Mouse (Mus musculus) urinary bladder, postnatal 10 days (tissue): ENCODE measurements around the gene Gimap5.
A peak's percentile ranks its signal among the peaks of the same experiment; 100 is the strongest.

Source experiments
- DNase-seq: peaks from one replicate; pipeline ENCODE4 v3.0.0; 2022; ENCODE audit warnings: low spot score

Gimap5 gene

DNA sequence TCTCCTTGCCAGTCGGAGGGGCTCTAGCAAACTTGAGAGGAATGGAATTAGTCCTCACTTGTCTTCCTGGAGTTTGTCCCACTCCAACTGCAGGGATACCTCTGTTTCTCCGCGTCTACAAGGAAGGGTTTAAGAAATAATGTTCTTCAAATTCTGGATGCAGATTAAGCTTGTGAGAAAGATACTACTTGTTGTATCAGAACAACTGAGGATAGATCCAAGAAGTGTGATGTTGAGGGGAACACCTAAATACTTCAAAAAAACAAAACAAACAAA lies 6.3 kb upstream of the Gimap5 start:
- DNase-seq: no peak

DNA sequence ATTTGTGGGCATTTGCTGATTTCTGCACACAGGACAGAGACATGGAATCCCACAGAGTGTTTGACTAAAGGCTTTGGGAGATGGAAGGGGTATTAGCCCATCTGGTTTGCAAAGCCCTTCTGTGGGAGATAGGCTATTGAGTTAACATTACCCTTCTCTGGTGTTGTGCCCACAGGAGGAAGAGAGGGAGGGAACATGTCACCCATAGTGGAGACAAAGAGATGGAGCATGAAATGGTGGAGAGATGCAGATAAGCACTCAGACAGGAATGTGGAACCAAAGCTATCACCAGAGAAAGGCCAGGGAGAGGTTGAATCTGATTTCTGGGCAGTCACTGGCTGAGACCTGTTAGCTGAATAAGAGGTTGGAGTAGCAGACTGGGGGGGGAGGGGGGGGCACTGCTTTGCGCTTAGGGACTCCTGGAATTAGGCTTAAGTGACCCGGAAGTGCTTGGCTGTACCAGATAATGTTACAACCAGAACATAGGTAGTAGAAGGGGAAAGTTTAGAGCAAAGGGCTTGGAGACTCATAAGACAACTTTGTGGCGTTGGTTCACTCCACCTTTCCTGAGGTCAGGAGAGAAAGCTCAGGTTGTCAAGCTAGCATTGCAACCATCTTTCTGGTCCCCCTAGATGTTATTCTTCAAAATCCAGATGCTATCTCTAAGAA lies 5.4 kb upstream of the Gimap5 start:
- DNase-seq: no peak

DNA sequence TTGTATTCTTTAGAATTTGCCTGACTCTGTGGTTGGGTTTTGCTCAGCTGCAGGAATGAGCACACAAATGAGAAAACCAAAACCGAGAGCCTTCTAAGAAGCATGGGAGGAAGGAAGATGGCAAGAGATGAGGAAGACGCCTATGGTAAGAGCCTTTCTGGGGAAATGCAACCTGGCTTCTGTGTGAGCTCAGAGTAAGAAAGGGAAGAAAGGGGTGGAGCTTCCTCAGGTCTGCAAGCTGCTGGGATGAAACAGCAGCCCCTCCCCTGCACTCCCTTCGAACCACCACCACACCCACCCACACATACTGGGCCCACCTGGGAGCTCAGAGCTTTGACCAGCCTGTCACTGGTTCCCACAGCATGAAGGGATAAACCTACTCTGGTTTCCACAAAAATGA lies 4.7 kb upstream of the Gimap5 start:
- DNase-seq: no peak

DNA sequence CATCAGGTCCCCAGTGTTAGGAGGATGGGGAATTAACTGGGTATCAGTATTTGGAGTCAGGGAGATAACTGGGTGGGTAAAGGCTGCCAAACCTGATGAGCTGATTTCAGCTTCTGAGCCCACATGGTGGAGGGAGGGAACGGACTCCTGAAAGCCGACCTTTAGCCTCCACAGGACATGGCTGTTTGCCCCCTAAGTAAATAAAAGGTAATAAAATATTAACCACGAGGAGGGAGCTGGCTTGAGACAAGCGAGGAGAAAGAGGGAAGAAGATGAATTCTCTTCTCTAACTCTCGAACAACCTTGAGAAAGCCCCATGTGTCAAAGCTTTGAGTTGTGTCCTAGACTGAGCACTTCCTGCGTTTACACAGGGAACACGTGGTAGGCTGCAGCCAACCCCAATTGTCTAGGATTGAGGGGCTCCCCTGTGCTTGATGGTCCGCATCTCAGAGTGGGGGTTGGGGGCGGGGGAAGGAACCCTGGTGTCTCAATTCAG lies 4.2 kb upstream of the Gimap5 start:
- DNase-seq: no peak

DNA sequence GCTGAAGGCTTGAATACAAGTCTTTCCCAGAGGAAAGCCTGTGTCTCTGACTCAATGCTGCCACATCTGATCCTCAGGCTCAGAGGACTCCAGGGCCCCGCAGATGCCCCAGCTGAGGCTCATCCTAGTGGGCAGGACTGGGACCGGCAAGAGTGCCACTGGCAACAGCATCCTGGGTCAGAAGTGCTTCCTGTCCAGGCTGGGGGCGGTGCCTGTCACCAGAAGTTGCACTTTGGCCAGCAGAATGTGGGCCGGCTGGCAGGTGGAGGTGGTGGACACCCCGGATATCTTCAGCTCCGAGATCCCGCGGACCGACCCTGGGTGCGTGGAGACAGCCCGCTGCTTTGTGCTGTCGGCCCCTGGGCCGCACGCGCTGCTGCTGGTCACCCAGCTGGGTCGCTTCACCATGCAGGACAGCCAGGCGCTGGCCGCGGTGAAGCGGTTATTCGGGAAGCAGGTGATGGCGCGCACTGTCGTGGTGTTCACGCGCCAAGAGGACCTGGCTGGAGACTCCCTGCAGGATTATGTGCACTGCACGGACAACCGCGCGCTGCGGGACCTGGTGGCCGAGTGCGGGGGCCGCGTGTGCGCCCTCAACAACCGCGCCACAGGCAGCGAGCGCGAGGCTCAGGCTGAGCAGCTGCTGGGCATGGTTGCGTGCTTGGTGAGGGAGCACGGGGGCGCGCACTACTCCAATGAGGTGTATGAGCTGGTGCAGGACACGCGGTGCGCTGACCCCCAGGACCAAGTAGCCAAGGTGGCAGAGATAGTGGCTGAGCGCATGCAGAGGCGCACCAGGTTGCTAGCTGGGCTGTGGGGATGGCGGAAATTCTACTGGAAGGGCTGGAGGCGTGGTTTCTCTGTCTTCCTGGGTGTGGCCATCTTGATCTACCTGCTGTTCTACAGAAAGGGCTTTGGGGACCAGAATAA lies 3.3 kb upstream of the Gimap5 start:
- no peak for DNase-seq

DNA sequence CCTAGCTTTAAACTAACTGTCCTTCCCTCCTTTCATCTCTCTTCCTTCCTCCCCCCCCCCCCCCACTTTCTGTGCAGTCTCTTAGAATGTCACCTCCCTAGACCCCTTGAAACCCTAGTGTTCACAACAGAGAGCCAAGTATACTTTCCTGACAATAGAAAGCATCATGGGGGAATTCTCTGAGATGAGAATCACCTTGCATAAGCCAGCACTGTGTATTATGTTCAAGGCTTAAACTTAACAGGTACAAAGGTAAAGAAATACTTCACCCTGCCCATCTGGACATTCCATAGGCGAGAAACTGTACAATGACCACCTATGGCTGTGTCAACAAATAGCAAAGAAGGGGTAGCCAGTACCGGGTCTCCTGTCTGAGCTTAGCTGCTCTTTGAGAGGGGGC lies 507 bp upstream of the Gimap5 start:
- no peak for DNase-seq

DNA sequence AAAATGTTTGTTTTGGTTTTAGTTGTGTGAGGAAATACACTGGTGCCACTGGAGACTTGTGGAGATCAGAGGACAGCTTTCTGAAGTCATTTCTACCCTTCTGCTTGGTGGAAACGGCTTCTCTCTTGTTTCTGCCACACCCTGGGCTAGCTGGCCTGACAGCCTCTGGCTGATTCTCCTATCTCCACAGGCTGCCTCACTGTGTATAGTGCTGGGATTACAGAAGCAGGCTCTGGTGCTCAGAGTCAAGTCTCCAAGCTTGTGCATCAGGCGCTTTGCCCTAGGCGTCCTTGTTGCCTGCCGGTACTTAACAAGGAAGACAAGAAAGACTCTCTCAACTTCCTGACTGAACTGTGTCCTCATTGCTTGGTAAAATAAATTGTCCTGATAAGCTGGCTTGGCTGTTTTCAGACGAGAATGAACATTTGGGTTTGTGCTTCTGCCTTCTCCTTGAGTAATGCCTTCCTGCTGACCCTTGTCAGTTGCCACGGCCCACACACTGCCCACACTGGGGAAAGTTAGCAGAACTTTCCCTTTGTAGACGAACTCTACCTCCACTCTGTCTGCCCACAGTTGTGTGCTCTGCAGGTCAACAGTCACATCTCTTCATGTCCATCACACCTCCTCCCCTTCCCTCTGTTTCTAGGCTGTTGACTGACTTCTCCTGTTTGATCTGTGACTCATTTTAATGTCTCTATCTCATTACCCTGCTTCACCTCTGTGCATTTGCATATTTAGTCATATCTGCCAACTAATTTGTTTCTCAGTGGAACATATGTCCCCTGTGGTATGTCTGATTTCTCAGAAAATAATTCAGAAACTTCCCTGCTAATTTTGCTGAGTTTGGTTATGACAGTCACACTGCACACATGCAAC lies 1.3 kb downstream of the Gimap5 start:
- DNase-seq: no peak

DNA sequence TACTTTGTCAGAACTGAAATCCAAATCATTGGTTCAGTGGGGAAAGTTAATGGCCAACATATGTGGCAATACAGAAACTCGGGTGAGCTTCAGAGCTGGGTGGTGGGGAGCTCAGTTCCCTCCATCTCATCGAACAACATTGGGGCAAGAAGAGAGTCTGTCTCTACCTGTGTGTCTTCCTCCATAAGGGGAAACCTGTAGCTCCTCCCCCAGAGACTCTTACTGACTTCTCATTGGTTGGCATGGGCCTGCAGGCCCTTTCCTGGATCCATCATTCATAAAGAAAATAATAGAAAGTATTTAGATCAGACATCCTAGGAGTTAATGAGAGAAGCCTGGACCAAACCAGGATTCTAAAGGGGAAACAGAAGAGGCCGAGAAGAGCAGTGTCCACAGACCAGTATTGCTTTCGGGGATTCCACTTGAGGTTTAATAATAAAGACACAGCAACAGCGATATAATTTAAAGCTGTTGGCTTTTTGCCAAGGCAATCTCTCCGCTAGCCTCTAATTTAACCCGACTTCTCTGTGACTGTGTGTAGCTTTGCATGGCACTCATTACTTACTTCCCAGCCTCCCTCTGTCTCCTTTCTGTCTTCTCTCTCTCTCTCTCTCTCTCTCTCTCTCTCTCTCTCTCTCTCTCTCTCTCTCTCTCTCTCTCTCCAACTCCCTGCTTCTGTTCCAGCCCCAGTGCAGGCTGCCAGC lies 17.7 kb downstream of the Gimap5 start:
- DNase-seq: no peak

DNA sequence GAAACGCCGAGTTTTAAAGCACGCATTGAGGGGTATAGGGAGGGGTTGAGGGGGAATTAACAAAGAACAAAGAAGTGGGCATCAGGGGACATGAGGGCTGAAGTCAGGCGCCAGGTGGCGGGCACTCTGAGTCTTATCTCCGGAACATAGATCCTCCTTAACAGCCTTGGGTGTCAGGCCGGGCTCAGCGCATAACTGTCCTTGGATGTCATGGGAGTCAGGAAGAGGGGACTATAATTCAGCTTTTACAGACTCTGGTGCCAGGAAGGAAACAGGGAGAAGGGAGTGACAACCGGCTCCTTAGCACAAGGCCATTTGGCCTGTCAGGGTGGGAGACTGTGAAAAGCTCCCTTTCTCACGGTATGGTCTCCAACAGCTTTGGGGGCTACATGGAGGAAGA lies 18.5 kb downstream of the Gimap5 start:
- DNase-seq: no peak

DNA sequence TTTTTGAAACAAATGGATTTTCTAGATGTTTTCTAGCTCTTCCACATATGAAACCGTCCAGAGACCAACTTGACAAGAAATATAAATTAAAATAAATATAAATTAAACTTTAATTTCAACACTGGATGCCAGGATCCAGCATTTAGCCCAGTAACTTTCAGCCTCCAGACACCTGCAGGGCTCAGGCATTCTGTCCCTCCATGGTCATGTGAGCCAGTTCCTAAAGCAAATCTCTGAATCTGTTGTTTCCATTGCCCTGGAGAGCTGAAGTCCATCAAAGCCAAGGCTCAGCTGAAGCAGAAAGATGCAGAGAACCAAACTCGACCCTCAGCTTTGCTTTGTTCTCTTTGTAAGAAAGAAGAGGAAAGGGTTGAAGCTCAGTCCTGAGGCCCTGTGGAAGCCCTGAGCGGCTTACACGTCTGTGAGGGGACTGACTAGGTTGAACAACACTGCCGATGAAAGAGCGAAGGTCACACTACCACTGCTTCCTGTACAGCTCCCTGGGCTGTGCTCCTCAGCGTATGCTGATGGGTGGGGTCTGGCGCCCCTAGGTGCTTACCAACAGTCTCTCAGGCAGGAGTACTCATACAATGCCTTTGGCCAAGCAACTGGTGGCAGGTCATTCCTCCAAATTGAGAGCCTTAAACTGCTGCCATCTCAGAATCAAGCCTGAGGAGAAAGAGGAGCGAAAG lies 22.3 kb downstream of the Gimap5 start:
- no peak for DNase-seq

DNA sequence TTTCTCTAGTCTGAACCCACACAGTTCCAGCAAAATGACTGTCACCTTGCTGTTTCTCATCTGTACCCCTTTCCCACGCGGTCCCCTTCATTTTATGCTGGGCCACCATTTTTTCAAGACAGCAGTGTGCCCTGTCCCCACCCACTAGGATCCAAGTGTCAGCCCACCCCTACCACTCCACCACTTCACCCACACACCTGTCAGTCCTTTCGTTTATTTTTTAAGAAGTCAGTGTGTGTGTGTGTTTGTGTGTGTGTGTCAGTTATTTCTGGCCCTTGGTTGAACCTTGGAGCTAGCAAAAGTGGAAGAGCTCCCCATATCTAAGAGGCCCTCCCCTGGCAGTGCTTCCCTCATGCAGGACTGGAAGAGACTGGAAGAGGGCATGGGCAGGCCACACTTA lies 22.9 kb downstream of the Gimap5 start:
- DNase-seq: no peak

DNA sequence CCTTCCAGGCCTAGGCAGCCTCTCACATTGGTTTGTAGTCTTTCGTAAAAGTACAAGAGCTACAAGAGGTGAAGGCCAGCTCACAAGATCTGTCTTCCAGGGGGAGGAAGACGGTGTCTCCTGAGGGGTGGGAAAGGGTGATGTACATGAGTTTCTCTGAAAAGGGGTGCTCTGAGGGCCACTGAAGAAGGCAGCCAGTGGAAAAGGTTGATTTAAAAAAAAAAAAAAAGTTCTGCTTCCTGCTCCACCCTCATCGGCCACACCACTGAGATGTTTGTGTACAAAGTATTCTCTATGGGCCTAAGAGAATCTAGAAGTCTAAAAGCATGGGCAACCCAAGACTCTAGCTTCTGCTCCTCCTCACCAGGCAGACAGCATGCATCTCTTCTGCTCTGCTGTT lies 24.7 kb downstream of the Gimap5 start, which contains the start of gene Gimap3:
TSS of gene Gimap3 (minus strand) at position 156 of the 400 bp plus-strand sequence.
- no peak for DNase-seq

DNA sequence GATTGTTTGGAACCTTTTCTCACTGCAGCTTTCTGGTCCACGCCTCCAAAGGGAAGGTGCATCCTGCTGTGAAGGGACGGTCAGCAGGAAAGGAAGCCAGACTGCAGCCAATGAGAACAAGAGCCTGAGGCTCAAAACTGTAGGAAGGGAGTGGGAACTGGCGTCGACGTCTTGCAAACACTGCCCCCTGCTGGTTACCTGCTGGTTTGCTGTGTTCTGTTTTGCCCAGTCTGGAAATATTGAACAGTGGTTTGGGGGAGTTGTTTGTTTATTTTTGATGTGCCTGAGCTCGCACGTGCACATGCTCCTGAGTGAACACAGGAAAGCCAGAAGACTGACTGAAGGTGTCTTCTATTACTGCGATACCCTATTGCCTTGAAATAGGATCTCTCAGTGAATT lies 26.0 kb downstream of the Gimap5 start:
- peak; percentile 49 for DNase-seq

DNA sequence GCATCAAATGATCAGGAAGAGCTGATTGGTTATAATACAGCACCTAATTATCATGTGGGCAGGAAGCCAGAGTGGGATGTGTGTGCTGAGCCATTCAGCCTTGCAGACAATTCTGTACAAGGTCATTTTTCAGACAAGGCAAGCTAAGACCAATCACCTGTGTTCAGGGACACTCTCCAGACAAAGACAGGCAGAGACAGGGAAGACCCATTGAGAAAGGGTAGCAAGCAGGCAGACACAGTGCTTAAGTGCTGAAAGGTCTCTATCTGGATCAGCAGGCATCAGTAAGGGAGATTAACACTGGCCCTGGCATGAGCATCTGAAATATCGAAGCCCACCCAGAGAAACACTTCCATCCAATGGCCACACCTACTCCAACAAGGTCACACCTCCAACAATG lies 38.4 kb downstream of the Gimap5 start:
- DNase-seq: no peak

DNA sequence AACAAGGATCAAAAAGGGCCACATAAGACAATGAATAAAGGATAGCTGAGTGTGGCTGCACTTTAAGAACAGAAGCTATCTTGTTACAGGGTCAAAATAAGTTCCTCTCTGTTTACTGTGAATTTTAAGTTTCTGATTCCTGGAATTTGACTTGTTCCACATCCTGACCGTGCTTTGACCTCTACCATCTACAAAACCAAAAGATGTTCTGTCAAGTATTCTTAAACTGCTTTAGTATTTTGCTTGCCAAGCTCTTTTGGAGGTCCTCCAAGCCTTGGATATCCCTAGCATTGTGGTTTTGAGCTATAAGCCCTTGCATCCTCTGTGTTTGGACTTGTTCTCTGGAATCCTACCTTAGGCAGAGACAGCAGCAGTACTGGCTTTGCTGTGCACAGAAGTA lies 39.2 kb downstream of the Gimap5 start:
- DNase-seq: no peak

DNA sequence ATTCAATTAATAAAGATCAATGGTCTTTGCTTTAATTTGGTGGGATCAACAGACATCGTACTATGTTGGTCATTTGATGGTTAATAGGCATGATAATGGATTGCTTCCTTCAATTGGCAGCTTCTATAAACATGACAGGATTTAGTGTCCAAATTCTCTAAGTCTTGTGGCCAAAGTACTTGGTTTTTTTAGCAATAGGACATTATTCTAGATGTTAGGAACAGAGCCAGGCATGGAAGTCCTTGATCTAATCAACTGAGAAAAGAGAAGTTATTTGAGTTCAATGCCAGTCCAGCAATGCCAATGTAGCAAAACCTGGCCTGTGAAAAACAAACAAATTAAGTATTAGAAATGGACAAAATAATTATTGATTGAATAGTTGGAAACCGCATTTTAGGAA lies 39.6 kb downstream of the Gimap5 start:
- no peak for DNase-seq

DNA sequence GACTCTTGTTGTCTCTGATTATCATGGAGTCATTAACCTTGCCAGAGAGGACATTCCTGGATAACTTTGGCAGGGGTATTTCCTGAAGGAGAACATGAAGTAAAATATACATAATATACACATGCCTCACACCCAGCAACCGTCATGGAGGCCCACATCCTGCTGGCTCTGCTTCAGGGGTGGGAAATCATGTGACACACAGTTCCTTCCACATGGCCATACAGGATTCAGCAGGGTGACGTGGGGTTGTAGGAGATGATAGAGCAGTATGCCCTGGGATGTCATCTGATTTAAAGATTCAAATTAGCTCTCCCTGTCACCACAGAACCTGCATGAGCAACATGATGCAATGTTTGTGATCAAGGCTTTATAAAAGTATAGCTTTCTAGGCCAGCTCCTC lies 41.9 kb downstream of the Gimap5 start:
- DNase-seq: no peak

DNA sequence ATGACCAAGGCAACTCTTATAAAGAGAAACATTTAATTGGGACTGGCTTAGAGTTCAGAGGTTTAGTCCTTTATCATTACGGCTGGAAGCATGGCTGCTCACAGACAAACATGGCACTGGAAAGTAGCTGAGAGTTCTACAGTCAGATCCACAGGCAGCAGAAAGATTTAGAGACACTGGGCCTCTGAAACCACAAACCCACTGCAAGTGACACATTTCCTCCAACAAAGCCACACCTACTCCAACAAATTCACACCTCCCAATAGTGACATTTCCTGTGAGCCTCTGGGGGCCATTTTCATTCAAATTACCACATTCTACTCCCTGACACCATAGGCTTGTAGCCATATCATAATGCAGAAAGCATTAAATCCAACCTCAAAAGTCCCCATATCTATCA lies 55.9 kb downstream of the Gimap5 start:
- DNase-seq: no peak

DNA sequence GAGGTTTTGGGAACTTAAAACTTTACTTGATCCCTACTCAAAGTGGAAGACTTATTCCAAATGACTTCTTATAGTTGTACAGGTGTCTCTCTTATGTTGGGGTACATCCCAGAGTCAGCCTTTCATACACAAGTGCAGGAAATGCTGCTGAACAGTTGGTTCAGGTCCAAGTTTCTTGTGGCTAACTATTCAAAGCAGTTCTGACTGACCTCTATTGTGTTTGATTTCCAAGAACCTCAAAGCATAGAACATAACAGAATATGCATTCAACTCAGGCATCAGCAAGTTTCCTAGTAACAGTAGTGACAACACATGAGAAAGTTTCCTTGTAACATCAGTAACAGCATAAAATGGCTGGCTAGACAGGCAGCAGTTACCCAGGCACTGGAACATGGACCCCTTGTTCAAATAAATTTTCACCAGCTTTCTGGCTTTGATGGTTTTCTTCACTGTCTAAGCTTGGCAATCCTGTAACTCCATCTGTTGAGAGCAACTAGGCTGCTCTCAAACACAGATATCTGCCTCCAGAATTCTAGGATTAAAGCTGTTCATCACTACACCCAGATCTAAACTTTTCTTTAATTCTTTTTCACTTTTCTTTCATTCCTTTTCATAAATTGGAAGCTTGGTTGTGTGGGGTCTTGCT lies 57.5 kb downstream of the Gimap5 start:
- no peak for DNase-seq
